In the genomic region with DNA sequence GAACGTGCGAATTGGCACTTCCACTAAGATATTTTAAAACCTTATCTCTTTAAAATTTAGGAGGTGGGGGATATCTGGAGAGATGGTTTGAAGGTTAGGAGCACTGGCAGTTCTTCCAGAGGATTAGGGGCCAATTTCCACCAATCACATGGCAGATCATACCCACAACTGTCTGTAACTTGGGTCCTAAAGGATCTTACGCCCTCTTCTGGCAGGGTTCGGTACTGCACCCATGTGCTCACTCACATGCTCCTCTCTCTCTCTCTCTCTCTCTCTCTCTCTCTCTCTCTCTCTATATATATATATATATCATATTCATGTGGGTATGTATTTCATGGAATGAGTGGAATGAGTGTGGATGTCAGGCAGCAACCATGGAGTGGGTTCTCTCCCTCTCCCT, we compare ENCODE assay signal across 10 mouse cellular contexts.
DNase-seq lines count a peak whose midpoint lies in the region; ATAC-seq and TF ChIP-seq lines count a peak whose summit lies in the region.
"Had no signal": no experiment of that assay in that cellular context is flagged by ENCODE, and none has a peak within 500 bp of the region (broad histone marks: within the 10 kb centered on the region; RNA-seq: fewer than 3 reads in every experiment).

No protein-coding gene starts in this region.

- TF ChIP-seq EP300 in ES-Bruce4 (IDR thresholded peaks at IDR 0.05; ENCODE audit: insufficient read depth, low read depth, low read length), result no peak

- peak; percentile 19 for TF ChIP-seq CTCF in ES-Bruce4 (IDR thresholded peaks at IDR 0.05; ENCODE audit: low read depth, low read length)

- no peaks in the 10 kb centered on the region; the same call in 1 of the 2 replicates for H3K27me3 ChIP-seq in kidney, embryonic 14.5 days (ENCODE audit: control insufficient read depth, insufficient read depth, low read length)
- no peaks in the 10 kb centered on the region for H3K27me3 ChIP-seq in ES-Bruce4 (ENCODE audit: control insufficient read depth, insufficient read depth, low read length, poor library complexity, severe bottlenecking)
- H3K27me3 ChIP-seq in intestine, embryonic 15.5 days (replicated peaks), result no peaks in the 10 kb centered on the region

- no peaks in the 10 kb centered on the region for H3K4me1 ChIP-seq in kidney, embryonic 14.5 days (ENCODE audit: control insufficient read depth, insufficient read depth, low read length)
- H3K4me1 ChIP-seq in ES-Bruce4 (ENCODE audit: control insufficient read depth, insufficient read depth, low read length), result no peaks in the 10 kb centered on the region
- H3K4me1 ChIP-seq in intestine, embryonic 15.5 days (replicated peaks), result no peaks in the 10 kb centered on the region
- H3K4me1 ChIP-seq: embryonic facial prominence, embryonic 13.5 days; limb, embryonic 13.5 days had no signal

- WGBS in kidney, embryonic 14.5 days, result 51% methylated on average over 4 of the region's 4 CpGs
- 50% methylated on average over 4 of the region's 4 CpGs for WGBS in intestine, embryonic 15.5 days

- H3K4me2 ChIP-seq in kidney, embryonic 14.5 days (replicated peaks; ENCODE audit: low read depth, low read length), result no peak overlapping the region
- H3K4me2 ChIP-seq in intestine, embryonic 15.5 days (replicated peaks), result no peak overlapping the region
- H3K4me2 ChIP-seq: embryonic facial prominence, embryonic 13.5 days; limb, embryonic 13.5 days had no signal

- no peaks in the 10 kb centered on the region for H3K36me3 ChIP-seq in kidney, embryonic 14.5 days (ENCODE audit: control insufficient read depth, insufficient read depth, low read length)
- H3K36me3 ChIP-seq in ES-Bruce4 (ENCODE audit: control insufficient read depth, insufficient read depth, low read length, poor library complexity, severe bottlenecking), result no peaks in the 10 kb centered on the region
- H3K36me3 ChIP-seq in intestine, embryonic 15.5 days, result no peaks in the 10 kb centered on the region
- H3K36me3 ChIP-seq: embryonic facial prominence, embryonic 13.5 days; limb, embryonic 13.5 days had no signal

- TF ChIP-seq POLR2A in ES-Bruce4 (IDR thresholded peaks at IDR 0.05; ENCODE audit: insufficient read depth, low read length), result no peak

- H3K27ac ChIP-seq in kidney, embryonic 14.5 days (ENCODE audit: low read depth, low read length), result no peak overlapping the region
- no peak overlapping the region for H3K27ac ChIP-seq in ES-Bruce4 (ENCODE audit: insufficient read depth, low read length)
- no peak overlapping the region for H3K27ac ChIP-seq in intestine, embryonic 15.5 days
- H3K27ac ChIP-seq: embryonic facial prominence, embryonic 13.5 days; limb, embryonic 13.5 days had no signal

- no peak overlapping the region for H3K4me3 ChIP-seq in kidney, embryonic 14.5 days (ENCODE audit: low read length)
- no peak overlapping the region for H3K4me3 ChIP-seq in ES-Bruce4 (ENCODE audit: low read depth, low read length)
- H3K4me3 ChIP-seq in intestine, embryonic 15.5 days (replicated peaks), result no peak overlapping the region
- H3K4me3 ChIP-seq: embryonic facial prominence, embryonic 13.5 days; limb, embryonic 13.5 days had no signal

- no peak overlapping the region for H3K9ac ChIP-seq in kidney, embryonic 14.5 days (ENCODE audit: low read depth, low read length)
- no peak overlapping the region for H3K9ac ChIP-seq in ES-Bruce4 (ENCODE audit: low read depth, poor library complexity, severe bottlenecking)
- H3K9ac ChIP-seq in intestine, embryonic 15.5 days, result no peak overlapping the region
- H3K9ac ChIP-seq: embryonic facial prominence, embryonic 13.5 days; limb, embryonic 13.5 days had no signal

- no peaks in the 10 kb centered on the region for H3K9me3 ChIP-seq in kidney, embryonic 14.5 days (ENCODE audit: control insufficient read depth, low read length)
- H3K9me3 ChIP-seq in ES-Bruce4 (replicated peaks; ENCODE audit: control insufficient read depth, insufficient read depth, low read length, poor library complexity, severe bottlenecking), result no peaks in the 10 kb centered on the region
- H3K9me3 ChIP-seq in intestine, embryonic 15.5 days, result no peaks in the 10 kb centered on the region
- H3K9me3 ChIP-seq: embryonic facial prominence, embryonic 13.5 days; limb, embryonic 13.5 days had no signal

- no peak for ATAC-seq in kidney, embryonic 14.5 days (ENCODE audit: low FRiP score, low TSS enrichment)
- ATAC-seq in intestine, embryonic 15.5 days, result no peak

- peak; percentile 35 for DNase-seq in kidney, adult 18-20 months
- peak; percentile 37 for DNase-seq in adrenal gland, postnatal 25 days
- DNase-seq in kidney, postnatal 4 days, result peak; percentile 34 to 40
- DNase-seq in thymus, postnatal 36 days, result peak; percentile 20 to 27
- no peak for DNase-seq in layer of hippocampus, adult 8-10 months (ENCODE audit: low spot score in 2 of 2)

Comparison
In these comparisons a context has a peak if more than half of its experiments do, and no peak if none do; other contexts are left out.
1. DNase-seq: peak in kidney, adult 18-20 months (single experiment), adrenal gland, postnatal 25 days (single experiment), kidney, postnatal 4 days (2 of 2) and thymus, postnatal 36 days (2 of 2); none in layer of hippocampus, adult 8-10 months (0 of 2).